Mouse (Mus musculus): ENCODE results near the gene Dph5.
"Not testable (repeated sequence)": the region's sequence is repeated elsewhere in the genome, so short reads cannot be mapped to it uniquely, and the experiment has no call there.

The Dph5 gene

GRCm38 (mm10) chr3:115893166-115893565, 5.5 kb downstream of the Dph5 start:
- no peak for DNase-seq

DNA sequence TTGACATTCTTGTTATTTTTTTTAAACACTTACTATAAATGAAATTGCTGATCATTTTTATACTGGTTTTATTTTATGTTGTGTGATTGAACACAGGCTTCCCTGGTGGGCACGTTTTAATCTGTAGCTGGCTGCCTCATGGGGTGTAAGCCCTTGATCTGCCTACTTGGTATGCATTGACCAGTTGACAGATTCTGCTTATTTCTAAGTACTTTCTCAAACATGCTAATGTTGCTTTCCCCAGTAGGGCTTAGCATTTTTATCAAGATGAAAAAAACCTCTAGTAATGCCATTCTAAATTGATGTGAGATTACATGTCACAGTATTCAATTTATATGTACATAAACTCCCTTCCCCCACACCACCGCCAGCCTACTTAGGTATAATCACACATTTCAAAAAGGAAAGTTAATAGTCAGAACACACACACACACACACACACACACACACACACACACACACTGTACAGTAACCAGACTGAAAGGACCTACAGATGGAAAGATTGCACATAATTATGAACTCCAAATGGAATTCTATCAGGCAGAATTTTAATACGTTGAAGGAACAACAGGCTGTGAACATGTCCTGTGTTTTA, 10.8 kb downstream of the Dph5 start:
- DNase-seq: no peak

- no peak for DNase-seq
Observed at GRCm38 (mm10) chr3:115902301-115902956, 14.8 kb downstream of the Dph5 start.

GRCm38 (mm10) chr3:115905067-115905466, 17.4 kb downstream of the Dph5 start:
- no peak for DNase-seq

GRCm38 (mm10) chr3:115905567-115905966, 17.9 kb downstream of the Dph5 start:
- DNase-seq: no peak

DNA sequence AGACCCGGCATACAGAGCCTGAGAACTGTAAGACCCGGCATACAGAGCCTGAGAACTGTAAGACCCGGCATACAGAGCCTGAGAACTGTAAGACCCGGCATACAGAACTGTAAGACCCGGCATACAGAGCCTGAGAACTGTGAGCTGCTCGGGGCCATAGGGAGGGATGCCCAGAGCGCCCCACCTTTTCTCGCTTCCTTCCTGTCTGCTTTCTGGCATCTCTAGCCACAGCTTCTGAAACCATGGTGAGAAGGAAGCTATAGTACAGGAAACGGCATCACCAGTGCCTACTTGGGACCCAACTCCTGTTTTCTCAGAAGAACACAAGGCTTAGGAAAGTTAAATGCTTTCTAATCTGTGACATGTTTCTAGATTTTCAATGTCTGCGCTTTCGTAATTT, 19.8 kb downstream of the Dph5 start:
- DNase-seq: not testable (repeated sequence)

DNA sequence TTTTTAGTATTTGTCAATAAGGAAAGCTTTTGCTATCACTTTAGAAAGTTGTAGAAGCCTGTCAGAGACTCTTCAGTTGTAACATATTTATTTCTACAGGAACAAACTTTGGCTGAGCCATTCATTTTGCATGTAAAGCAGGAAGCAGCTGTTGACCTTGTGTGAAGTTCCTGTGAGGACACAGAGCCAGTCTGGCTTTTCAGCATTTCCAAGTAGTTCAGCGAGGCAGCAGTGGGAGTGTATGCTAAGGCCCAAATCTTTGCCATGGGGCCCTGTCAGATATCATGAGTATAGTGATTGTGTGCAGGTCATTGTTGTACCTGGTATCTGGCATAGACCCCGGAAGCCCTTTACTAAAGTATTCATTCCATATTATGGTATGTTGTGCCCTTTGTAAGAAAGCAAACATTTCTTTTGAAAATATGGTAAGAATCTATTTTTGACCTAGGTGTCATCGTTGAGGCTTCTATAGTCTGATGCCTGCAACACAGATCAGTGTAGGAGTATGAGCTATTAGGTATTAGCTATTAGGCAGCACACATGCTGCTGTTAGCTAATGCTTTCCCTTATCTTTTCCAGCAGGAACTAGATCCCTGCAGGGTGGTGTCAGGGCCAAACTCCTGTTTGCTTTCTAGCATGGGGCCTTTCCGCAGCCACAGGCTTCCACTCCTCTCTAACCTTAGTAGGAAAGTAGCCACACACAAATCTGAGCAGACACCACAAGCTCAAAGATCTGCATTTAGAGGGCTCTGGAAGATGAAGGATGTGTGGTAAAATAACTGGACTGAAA, 37.0 kb downstream of the Dph5 start:
- no peak for DNase-seq

GRCm38 (mm10) chr3:115926531-115926930, 38.9 kb downstream of the Dph5 start:
- DNase-seq: no peak

DNA sequence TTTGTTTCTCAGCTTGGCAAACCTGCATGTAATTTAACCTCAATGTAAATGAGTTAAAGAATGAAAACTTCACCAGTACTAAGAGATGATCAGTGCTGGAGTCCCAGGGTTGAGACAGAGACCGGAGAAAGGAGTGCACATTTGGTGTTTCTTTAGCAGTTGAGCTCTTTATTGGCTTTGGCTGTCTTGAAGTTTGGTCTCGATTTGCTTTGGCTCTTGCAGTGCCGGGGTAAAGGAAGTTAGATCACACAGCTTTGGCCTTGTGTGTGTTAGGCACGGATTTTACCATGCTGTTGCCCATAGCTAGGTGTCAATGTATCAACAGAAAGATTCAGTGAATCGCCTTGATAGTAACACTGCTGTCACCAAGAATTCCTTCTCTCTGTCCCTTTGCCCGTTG, 44.1 kb downstream of the Dph5 start:
- DNase-seq: no peak

GRCm38 (mm10) chr3:115933293-115934186, 45.9 kb downstream of the Dph5 start:
- DNase-seq: no peak

- peak; percentile 32 to 43 for DNase-seq
Observed at GRCm38 (mm10) chr3:115936734-115937599, 49.3 kb downstream of the Dph5 start.

DNA sequence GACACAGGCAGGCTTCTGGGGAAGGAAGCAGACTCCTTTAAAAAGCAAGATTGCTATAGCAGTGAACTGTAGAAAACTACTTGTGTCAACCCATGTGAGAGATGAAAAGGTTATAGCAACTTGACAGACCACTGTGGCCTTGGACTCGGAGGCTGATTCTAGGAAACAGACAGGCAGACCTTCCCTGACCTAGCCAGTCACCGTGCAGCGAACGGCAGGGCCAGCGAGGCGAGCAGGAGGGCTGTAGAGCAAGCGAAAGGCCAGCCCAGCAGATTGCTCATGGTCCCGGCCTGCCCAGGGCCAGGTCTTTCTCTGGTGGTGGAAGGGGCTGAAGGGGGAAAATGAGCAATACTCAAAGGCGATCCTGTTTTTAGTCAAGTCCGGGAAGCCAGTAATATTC, 50.2 kb downstream of the Dph5 start:
- DNase-seq: no peak

GRCm38 (mm10) chr3:115940510-115940909, 52.9 kb downstream of the Dph5 start:
- no peak for DNase-seq

DNA sequence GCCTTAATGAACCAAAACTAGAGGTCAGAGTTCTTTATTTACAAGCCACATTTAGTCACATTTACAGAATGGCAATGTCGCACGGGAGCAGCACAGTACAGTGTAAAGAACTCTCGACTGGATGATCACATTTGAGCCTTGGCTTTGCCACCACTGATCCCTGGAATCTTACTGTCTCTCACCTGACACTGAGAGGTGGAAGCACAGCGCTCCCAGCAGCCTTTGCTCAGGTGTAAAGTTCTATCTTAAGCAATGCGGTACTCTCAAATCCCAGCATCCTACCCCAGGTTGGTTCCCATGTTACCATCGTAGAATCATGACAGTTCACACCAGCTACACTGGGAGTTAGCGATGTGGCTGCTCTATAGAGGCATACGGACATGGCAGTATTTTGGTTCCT, 53.8 kb downstream of the Dph5 start:
- DNase-seq: no peak

DNA sequence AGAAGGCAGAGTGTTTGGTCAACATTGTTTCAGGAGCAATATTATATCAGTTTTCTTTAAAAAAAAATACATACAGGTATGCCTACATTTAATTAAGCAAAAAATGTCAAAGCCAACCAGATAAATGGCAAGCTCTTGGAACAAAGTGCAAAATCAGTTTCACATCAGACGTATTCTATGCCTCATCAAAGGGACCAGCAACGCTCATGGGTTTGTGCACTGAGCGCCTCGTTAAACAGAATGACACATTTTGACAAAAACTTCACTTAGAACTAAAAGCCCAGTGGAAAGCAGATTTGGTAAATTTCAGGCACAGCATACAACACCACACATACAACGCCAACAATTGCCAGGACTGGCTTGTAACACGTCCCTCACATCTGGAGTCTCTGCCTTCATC, 56.7 kb downstream of the Dph5 start:
- DNase-seq: no peak

DNA sequence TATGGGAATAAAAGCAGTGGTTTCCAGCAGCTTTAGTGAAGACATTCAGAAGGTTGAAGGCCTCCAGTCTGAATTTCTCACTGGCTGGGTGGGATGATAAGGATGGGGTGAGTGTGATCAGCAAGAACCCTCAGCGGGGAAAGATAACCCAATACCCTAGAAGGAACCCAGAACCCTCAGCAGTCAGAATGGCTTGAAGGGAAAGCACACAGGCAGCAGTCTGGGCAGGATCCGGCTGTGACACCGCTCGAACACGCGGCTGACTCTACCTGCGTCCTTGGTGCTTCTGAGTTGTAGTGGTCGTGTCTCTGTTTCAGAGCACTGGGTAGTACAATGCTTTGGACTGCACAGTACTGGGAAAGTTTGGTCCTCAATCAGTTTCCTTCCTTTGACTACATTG, 58.6 kb downstream of the Dph5 start:
- DNase-seq: no peak

- no peak for DNase-seq
Observed at GRCm38 (mm10) chr3:115949220-115949920, 61.7 kb downstream of the Dph5 start.

- no peak for DNase-seq
Observed at GRCm38 (mm10) chr3:115949921-115950877, 62.6 kb downstream of the Dph5 start.

GRCm38 (mm10) chr3:115951221-115951620, 63.6 kb downstream of the Dph5 start:
- DNase-seq: no peak

- DNase-seq: no peak
Observed at GRCm38 (mm10) chr3:115952356-115952755, 64.7 kb downstream of the Dph5 start.
